Mouse (Mus musculus): ENCODE data around the gene Vps37c. TPM values are rescaled to one million over a fixed set of nuclear protein-coding genes. Genes with fewer than 3 reads are reported as not detected.

The Vps37c gene
- polyA plus RNA-seq, 1 experiment from 2014 or later: 25.2 TPM

DNA sequence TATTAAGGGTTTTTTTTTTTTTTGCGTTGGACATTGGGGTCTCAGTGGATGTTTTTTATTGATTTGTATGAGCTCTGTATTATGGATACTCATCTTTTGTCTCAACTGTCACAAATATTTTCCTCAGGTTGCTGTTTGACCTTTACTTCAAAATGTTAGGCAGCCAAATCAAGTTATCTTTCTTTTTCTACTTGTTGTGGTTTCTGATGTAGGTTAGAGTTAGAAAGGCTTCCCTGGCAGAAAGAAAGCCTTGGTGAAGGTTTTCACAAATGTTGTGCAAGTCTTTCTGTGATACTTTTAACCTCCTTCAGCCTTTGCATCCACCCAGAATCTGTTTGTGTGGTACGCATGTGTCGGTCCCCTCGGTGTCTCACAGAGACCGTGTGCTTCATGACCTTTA, 64.1 kb downstream of the Vps37c start:
- Histone ChIP-seq H3K4me1 (ENCODE audit: insufficient read depth, low read depth, low read length) (no peaks in the 10 kb centered on the region), H3K4me3 (ENCODE audit: low read depth, low read length) (no peak overlapping the region), H3K9ac (replicated peaks; ENCODE audit: low read depth) (no peak overlapping the region), H3K9me3 (ENCODE audit: low read length) (no peaks in the 10 kb centered on the region), H3K36me3 (ENCODE audit: insufficient read depth, low read length) (no peaks in the 10 kb centered on the region), H3K4me2 (replicated peaks; ENCODE audit: low read depth, low read length) (no peak overlapping the region), H3K27ac (ENCODE audit: low read length) (no peak overlapping the region), H3K27me3 (replicated peaks; ENCODE audit: insufficient read depth, low read length) (no peaks in the 10 kb centered on the region)
- ATAC-seq (no peak), DNase-seq (ENCODE audit: low spot score) (no peak)
- TF ChIP-seq CTCF (IDR thresholded peaks at IDR 0.05) (no peak), EP300 (IDR thresholded peaks at IDR 0.05) (no peak)
- WGBS: 92% methylated on average over 5 of the region's 5 CpGs

- Histone ChIP-seq H3K27me3 (replicated peaks; ENCODE audit: insufficient read depth, low read length) (no peaks in the 10 kb centered on the region), H3K4me2 (replicated peaks; ENCODE audit: low read depth, low read length) (no peak overlapping the region), H3K4me1 (ENCODE audit: insufficient read depth, low read depth, low read length) (no peaks in the 10 kb centered on the region; the same call in 1 of the 2 replicates), H3K36me3 (ENCODE audit: insufficient read depth, low read length) (no peaks in the 10 kb centered on the region), H3K27ac (ENCODE audit: low read length) (no peak overlapping the region), H3K9ac (replicated peaks; ENCODE audit: low read depth) (no peak overlapping the region), H3K9me3 (ENCODE audit: low read length) (no peaks in the 10 kb centered on the region), H3K4me3 (ENCODE audit: low read depth, low read length) (no peak overlapping the region)
- no peak for DNase-seq (ENCODE audit: low spot score)
- TF ChIP-seq EP300 (IDR thresholded peaks at IDR 0.05) (no peak), CTCF (IDR thresholded peaks at IDR 0.05) (no peak)
- ATAC-seq: no peak
Observed at GRCm38 (mm10) chr19:10757125-10757524, 68.6 kb downstream of the Vps37c start.

- Histone ChIP-seq H3K36me3 (ENCODE audit: insufficient read depth, low read length) (no peaks in the 10 kb centered on the region), H3K4me2 (replicated peaks; ENCODE audit: low read depth, low read length) (no peak overlapping the region), H3K4me1 (ENCODE audit: insufficient read depth, low read depth, low read length) (no peaks in the 10 kb centered on the region; the same call in 1 of the 2 replicates), H3K4me3 (ENCODE audit: low read depth, low read length) (no peak overlapping the region), H3K9me3 (ENCODE audit: low read length) (no peaks in the 10 kb centered on the region), H3K9ac (replicated peaks; ENCODE audit: low read depth) (no peak overlapping the region), H3K27ac (ENCODE audit: low read length) (no peak overlapping the region), H3K27me3 (replicated peaks; ENCODE audit: insufficient read depth, low read length) (no peaks in the 10 kb centered on the region)
- no peak for TF ChIP-seq CTCF (IDR thresholded peaks at IDR 0.05)
- no peak for TF ChIP-seq EP300 (IDR thresholded peaks at IDR 0.05)
- 79% methylated on average over 2 of the region's 2 CpGs for WGBS
- ATAC-seq (no peak), DNase-seq (ENCODE audit: low spot score) (no peak)
Observed at GRCm38 (mm10) chr19:10757526-10757925, 69.0 kb downstream of the Vps37c start.

- no peak overlapping the region for H3K27ac ChIP-seq (ENCODE audit: low read length)
Observed at GRCm38 (mm10) chr19:10758708-10759107, 70.2 kb downstream of the Vps37c start.

GRCm38 (mm10) chr19:10759525-10759924, 71.0 kb downstream of the Vps37c start:
- Histone ChIP-seq H3K36me3 (ENCODE audit: insufficient read depth, low read length) (no peaks in the 10 kb centered on the region), H3K4me1 (ENCODE audit: insufficient read depth, low read depth, low read length) (no peaks in the 10 kb centered on the region; the same call in 1 of the 2 replicates), H3K4me3 (ENCODE audit: low read depth, low read length) (no peak overlapping the region), H3K27ac (ENCODE audit: low read length) (no peak overlapping the region), H3K9ac (replicated peaks; ENCODE audit: low read depth) (no peak overlapping the region), H3K9me3 (ENCODE audit: low read length) (no peaks in the 10 kb centered on the region), H3K4me2 (replicated peaks; ENCODE audit: low read depth, low read length) (no peak overlapping the region), H3K27me3 (replicated peaks; ENCODE audit: insufficient read depth, low read length) (no peaks in the 10 kb centered on the region)
- no peak for TF ChIP-seq CTCF (IDR thresholded peaks at IDR 0.05)
- no peak for TF ChIP-seq EP300 (IDR thresholded peaks at IDR 0.05)
- DNase-seq (ENCODE audit: low spot score): no peak
- no peak for ATAC-seq

More at GRCm38 (mm10) chr19:10758708-10759107, 70.2 kb downstream of the Vps37c start:
- no peak for DNase-seq (ENCODE audit: low spot score)
- no peak overlapping the region for H3K9ac ChIP-seq (replicated peaks; ENCODE audit: low read depth)
- WGBS: 28% methylated on average over 6 of the region's 6 CpGs
- no peaks in the 10 kb centered on the region for H3K27me3 ChIP-seq (replicated peaks; ENCODE audit: insufficient read depth, low read length)
- H3K4me1 ChIP-seq (ENCODE audit: insufficient read depth, low read depth, low read length): no peaks in the 10 kb centered on the region; the same call in 1 of the 2 replicates
- TF ChIP-seq EP300 (IDR thresholded peaks at IDR 0.05) (no peak), CTCF (IDR thresholded peaks at IDR 0.05) (no peak)
- ATAC-seq: peak; percentile 25; the same call in 1 of the 2 replicates
- H3K36me3 ChIP-seq (ENCODE audit: insufficient read depth, low read length): no peaks in the 10 kb centered on the region
- H3K4me2 ChIP-seq (replicated peaks; ENCODE audit: low read depth, low read length): no peak overlapping the region
- H3K4me3 ChIP-seq (ENCODE audit: low read depth, low read length): no peak overlapping the region
- no peaks in the 10 kb centered on the region for H3K9me3 ChIP-seq (ENCODE audit: low read length)

GRCm38 (mm10) chr19:10759983-10760831, 71.7 kb downstream of the Vps37c start:
- no peak overlapping the region for H3K4me2 ChIP-seq (replicated peaks; ENCODE audit: low read depth, low read length)
- no peaks in the 10 kb centered on the region; the same call in 1 of the 2 replicates for H3K4me1 ChIP-seq (ENCODE audit: insufficient read depth, low read depth, low read length)
- no peak overlapping the region for H3K4me3 ChIP-seq (ENCODE audit: low read depth, low read length)
- H3K9ac ChIP-seq (replicated peaks; ENCODE audit: low read depth): no peak overlapping the region
- H3K27ac ChIP-seq (ENCODE audit: low read length): no peak overlapping the region
- H3K9me3 ChIP-seq (ENCODE audit: low read length): no peaks in the 10 kb centered on the region
- 74% methylated on average over 9 of the region's 9 CpGs for WGBS
- no peak for DNase-seq (ENCODE audit: low spot score)
- ATAC-seq: no peak
- H3K27me3 ChIP-seq (replicated peaks; ENCODE audit: insufficient read depth, low read length): no peaks in the 10 kb centered on the region
- no peaks in the 10 kb centered on the region for H3K36me3 ChIP-seq (ENCODE audit: insufficient read depth, low read length)
- TF ChIP-seq CTCF (IDR thresholded peaks at IDR 0.05) (no peak), EP300 (IDR thresholded peaks at IDR 0.05) (no peak)
